Mouse (Mus musculus): ENCODE measurements around the gene Kng1. TPM values are rescaled to one million over a fixed set of nuclear protein-coding genes. Genes with fewer than 3 reads are reported as not detected.

The Kng1 gene
- total and polyA plus RNA-seq, 3 experiments = not detected

GRCm38 (mm10) chr16:23127673-23128375 lies 70.2 kb downstream of the Kng1 start, which contains the start of gene Rfc4 (continued):
- TF ChIP-seq ELF1 (IDR thresholded peaks at IDR 0.05; ENCODE audit: low read depth, low read length) = peak; percentile 74; the same call in 1 of the 2 replicates
- TF ChIP-seq ZC3H11A (IDR thresholded peaks at IDR 0.05; ENCODE audit: low read depth, low read length) = no peak
- peak; percentile 99 for TF ChIP-seq POLR2A (IDR thresholded peaks at IDR 0.05; ENCODE audit: low read depth, low read length)
- no peak for TF ChIP-seq ZKSCAN1 (IDR thresholded peaks at IDR 0.05; ENCODE audit: borderline replicate concordance, low read depth, low read length)

GRCm38 (mm10) chr16:23130303-23130702 lies 72.6 kb downstream of the Kng1 start:
- no peaks in the 10 kb centered on the region for H3K27me3 ChIP-seq (replicated peaks)
- peaks cover 5 to 36% of the 10 kb centered on the region in 2 experiments; a peak in 2 of 4 replicates for H3K4me1 ChIP-seq (ENCODE audit: control insufficient read depth in 1 of 2, insufficient read depth in 2 of 2)
- H3K79me2 ChIP-seq (replicated peaks; ENCODE audit: control insufficient read depth, extremely low read depth, insufficient read depth, poor library complexity, severe bottlenecking) = peaks cover 21% of the 10 kb centered on the region
- no peak for DNase-seq (ENCODE audit: extremely low read depth)
- H3K9me3 ChIP-seq (replicated peaks; ENCODE audit: low read length) = no peaks in the 10 kb centered on the region
- H3K9ac ChIP-seq (ENCODE audit: insufficient read depth, low read depth) = no peak overlapping the region
- peaks cover 0 to 17% of the 10 kb centered on the region in 2 experiments for H3K36me3 ChIP-seq (replicated peaks in 1 of 2; ENCODE audit: control insufficient read depth in 1 of 2, insufficient read depth in 1 of 2, low read length in 1 of 2)
- no peak overlapping the region for H3K4me3 ChIP-seq (replicated peaks in 1 of 3; ENCODE audit: low read depth in 2 of 3, low read length in 2 of 3, poor library complexity in 1 of 3)
- H3K4me2 ChIP-seq (ENCODE audit: insufficient read depth, low read depth, poor library complexity, severe bottlenecking) = no peak overlapping the region
- dilution Hi-C loops (cut with MboI; ENCODE audit: extremely low pct_ligation_motif_present, extremely low pct_unique_long_range_greater_than_20kb, low sequenced_read_pairs) (no loop called here), in situ Hi-C loops (cut with MboI; ENCODE audit: low pct_ligation_motif_present, low pct_unique_long_range_greater_than_20kb, low sequenced_read_pairs) (no loop called here)
- 0 out of 2 replicates have a peak, but pooled peaks have one; percentile 37 for TF ChIP-seq POLR2AphosphoS2 (IDR thresholded peaks at IDR 0.05; ENCODE audit: low read depth, low read length)
- TF ChIP-seq MAFK (IDR thresholded peaks at IDR 0.05; ENCODE audit: insufficient replicate concordance, low read length) = no peak
- H3K27ac ChIP-seq (ENCODE audit: insufficient read depth, low read depth) = no peak overlapping the region

Other genes starting within 250 kb of the Kng1 start
- not detected in 2 replicates for gene Crygs, start 246.3 kb upstream of the Kng1 start, total RNA-seq (2012; rRNA removed)
- not detected in 2 replicates for gene Crygs, start 246.3 kb upstream of the Kng1 start, total RNA-seq (2014; rRNA removed)
- gene Crygs, start 246.3 kb upstream of the Kng1 start, polyA plus RNA-seq (2012; ENCODE audit: insufficient read length, low read depth) = not detected in 2 replicates
- 15.1 and 20.4 TPM in 2 replicates for gene Tbccd1, start 200.2 kb upstream of the Kng1 start, total RNA-seq (2012; rRNA removed)
- 19.4 and 19.9 TPM in 2 replicates for gene Tbccd1, start 200.2 kb upstream of the Kng1 start, total RNA-seq (2014; rRNA removed)
- gene Tbccd1, start 200.2 kb upstream of the Kng1 start, polyA plus RNA-seq (2012; ENCODE audit: insufficient read length, low read depth) = 16.6 and 18.6 TPM in 2 replicates
- 122 and 209 TPM in 2 replicates for gene Dnajb11, start 200.0 kb upstream of the Kng1 start, total RNA-seq (2012; rRNA removed)
- 129 and 149 TPM in 2 replicates for gene Dnajb11, start 200.0 kb upstream of the Kng1 start, total RNA-seq (2014; rRNA removed)
- 206 and 241 TPM in 2 replicates for gene Dnajb11, start 200.0 kb upstream of the Kng1 start, polyA plus RNA-seq (2012; ENCODE audit: insufficient read length, low read depth)
- not detected in 2 replicates for gene Ahsg, start 166.6 kb upstream of the Kng1 start, total RNA-seq (2012; rRNA removed)
- not detected in 2 replicates for gene Ahsg, start 166.6 kb upstream of the Kng1 start, total RNA-seq (2014; rRNA removed)
- 0.25 and 0.43 TPM in 2 replicates for gene Ahsg, start 166.6 kb upstream of the Kng1 start, polyA plus RNA-seq (2012; ENCODE audit: insufficient read length, low read depth)
- gene Fetub, start 139.5 kb upstream of the Kng1 start, total RNA-seq (2012; rRNA removed) = 0.25 and 0.42 TPM in 2 replicates
- gene Fetub, start 139.5 kb upstream of the Kng1 start, total RNA-seq (2014; rRNA removed) = 1.0 and 1.3 TPM in 2 replicates
- 15.5 and 15.8 TPM in 2 replicates for gene Fetub, start 139.5 kb upstream of the Kng1 start, polyA plus RNA-seq (2012; ENCODE audit: insufficient read length, low read depth)
- not detected in 2 replicates for gene Hrg, start 106.8 kb upstream of the Kng1 start, total RNA-seq (2012; rRNA removed)
- not detected in 2 replicates for gene Hrg, start 106.8 kb upstream of the Kng1 start, total RNA-seq (2014; rRNA removed)
- not detected in 2 replicates for gene Hrg, start 106.8 kb upstream of the Kng1 start, polyA plus RNA-seq (2012; ENCODE audit: insufficient read length, low read depth)
- not detected in 2 replicates for gene Kng2, start 28.4 kb upstream of the Kng1 start, total RNA-seq (2012; rRNA removed)
- gene Kng2, start 28.4 kb upstream of the Kng1 start, total RNA-seq (2014; rRNA removed) = not detected in 2 replicates
- not detected in 2 replicates for gene Kng2, start 28.4 kb upstream of the Kng1 start, polyA plus RNA-seq (2012; ENCODE audit: insufficient read length, low read depth)
- 358 and 457 TPM in 2 replicates for gene Eif4a2, start 49.6 kb downstream of the Kng1 start, total RNA-seq (2012; rRNA removed)
- 660 and 860 TPM in 2 replicates for gene Eif4a2, start 49.6 kb downstream of the Kng1 start, total RNA-seq (2014; rRNA removed)
- gene Eif4a2, start 49.6 kb downstream of the Kng1 start, polyA plus RNA-seq (2012; ENCODE audit: insufficient read length, low read depth) = 475 TPM in 2 replicates
- 121 and 125 TPM in 2 replicates for gene Rfc4, start 69.9 kb downstream of the Kng1 start, total RNA-seq (2012; rRNA removed)
- gene Rfc4, start 69.9 kb downstream of the Kng1 start, total RNA-seq (2014; rRNA removed) = 191 and 204 TPM in 2 replicates
- gene Rfc4, start 69.9 kb downstream of the Kng1 start, polyA plus RNA-seq (2012; ENCODE audit: insufficient read length, low read depth) = 74.6 and 91.5 TPM in 2 replicates
- gene Adipoq, start 88.7 kb downstream of the Kng1 start, total RNA-seq (2012; rRNA removed) = 0.13 TPM in 1 of 2 replicates, not detected in the other
- gene Adipoq, start 88.7 kb downstream of the Kng1 start, total RNA-seq (2014; rRNA removed) = 0.68 and 0.99 TPM in 2 replicates
- gene Adipoq, start 88.7 kb downstream of the Kng1 start, polyA plus RNA-seq (2012; ENCODE audit: insufficient read length, low read depth) = 0.55 and 1.1 TPM in 2 replicates
- 60.6 and 64.5 TPM in 2 replicates for gene St6gal1, start 166.9 kb downstream of the Kng1 start, total RNA-seq (2012; rRNA removed)
- 56.8 and 67.8 TPM in 2 replicates for gene St6gal1, start 166.9 kb downstream of the Kng1 start, total RNA-seq (2014; rRNA removed)
- 156 and 168 TPM in 2 replicates for gene St6gal1, start 166.9 kb downstream of the Kng1 start, polyA plus RNA-seq (2012; ENCODE audit: insufficient read length, low read depth)

Measured in CH12.LX (cell line).